Mouse (Mus musculus): ENCODE data around the gene Gm35134.
"Not testable (repeated sequence)": the region's sequence is repeated elsewhere in the genome, so short reads cannot be mapped to it uniquely, and the experiment has no call there.

The Gm35134 gene

GRCm38 (mm10) chrY:19112707-19113106 lies at the start of gene Gm35134:
Gene Gm35134 (plus strand): TSS chrY:19113007.
- not testable (repeated sequence) for DNase-seq

Data from right cerebral cortex, postnatal 14 days (tissue).